Mouse (Mus musculus) lung, postnatal 0 days (tissue): ENCODE results near the gene Clcn5.

Source experiments
- CTCF ChIP-seq: IDR thresholded peaks from 2 replicates; pipeline ENCODE4 v1.5.1; 2016; ENCODE audit warnings: antibody characterized with exemption, mild to moderate bottlenecking
- EP300 ChIP-seq: IDR thresholded peaks from 2 replicates; pipeline ENCODE4 v1.6.1; 2016; ENCODE audit warnings: antibody characterized with exemption, mild to moderate bottlenecking, control low read depth

DNA sequence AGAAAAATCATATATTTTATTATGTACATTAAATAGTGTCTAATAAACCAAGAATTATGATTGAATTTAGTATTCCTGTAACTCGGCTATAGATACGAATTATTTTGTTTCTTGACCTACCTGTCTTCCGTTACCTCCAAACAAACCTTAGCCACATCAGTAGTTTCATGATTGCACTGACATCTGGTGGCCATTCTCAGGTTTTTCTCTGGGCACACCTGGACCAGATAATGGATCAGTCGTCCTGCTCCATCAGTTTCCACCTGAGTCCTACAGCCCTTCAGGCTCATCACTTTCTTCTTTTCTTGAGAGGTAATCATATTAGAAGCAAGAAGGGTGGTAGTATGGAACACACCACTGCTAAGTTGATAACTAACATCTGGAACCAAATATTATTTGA is 169.0 kb downstream of the Clcn5 start:
- peak; percentile 41 for TF ChIP-seq CTCF
- no peak for TF ChIP-seq EP300
